Mouse (Mus musculus): ENCODE measurements around the gene Gnaq.
"Not testable (repeated sequence)": the region's sequence is repeated elsewhere in the genome, so short reads cannot be mapped to it uniquely, and the experiment has no call there.

DNA sequence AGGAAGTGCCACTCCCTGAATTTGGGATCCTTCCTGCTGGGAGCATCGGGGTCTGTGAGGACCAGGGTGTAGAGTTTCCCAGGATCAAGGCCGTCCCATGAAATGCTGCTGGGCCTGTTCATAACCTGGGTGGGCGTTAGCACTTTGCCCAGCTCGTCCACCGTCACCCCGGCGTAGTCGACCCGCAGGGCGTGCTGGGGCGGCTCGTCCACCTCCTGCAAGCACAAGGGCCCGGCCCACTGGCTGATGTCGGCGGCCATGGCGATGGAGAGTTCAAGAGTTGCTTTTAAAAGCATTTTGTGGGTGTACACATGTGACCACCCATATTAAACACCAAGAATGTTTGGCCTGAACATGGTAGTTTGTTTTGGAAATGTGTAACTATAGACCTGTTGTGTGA is 134.7 kb downstream of the Gnaq start:
- TF ChIP-seq CTCF (IDR thresholded peaks at IDR 0.05; ENCODE audit: borderline replicate concordance, insufficient read depth, low read length); POLR2A (IDR thresholded peaks at IDR 0.05; ENCODE audit: low read depth, low read length): not testable (repeated sequence)

Measured in embryonic fibroblast, embryonic 13.5 days (primary cell).